Mouse (Mus musculus) neural tube, embryonic 15.5 days (tissue): ENCODE data around the gene Clec16a. TPM values are rescaled to one million over a fixed set of nuclear protein-coding genes. Genes with fewer than 3 reads are reported as not detected.

Source experiments
- ATAC-seq: fragments of 200-750 bp; cut with Nextera tagmentation; 2 replicates; pipeline ENCODE4 v1.8.0; 2017; ENCODE audit warnings: mild to moderate bottlenecking, moderate TSS enrichment, moderate library complexity; ENCODE audit not compliant: low FRiP score
- H3K27ac ChIP-seq: fragments of 300-500 bp; sonication (generic); replicated peaks from 2 replicates; pipeline ENCODE4 v1.5.1; 2015; ENCODE audit warnings: mild to moderate bottlenecking, inconsistent platforms
- H3K27me3 ChIP-seq: fragments of 300-500 bp; sonication (generic); replicated peaks from 2 replicates; pipeline ENCODE4 v1.6.1; 2015; ENCODE audit warnings: inconsistent platforms
- H3K36me3 ChIP-seq: fragments of 300-500 bp; sonication (generic); 2 replicates; pipeline ENCODE4 v1.6.1; 2015; ENCODE audit warnings: inconsistent platforms
- H3K4me1 ChIP-seq: fragments of 300-500 bp; sonication (generic); 2 replicates; pipeline ENCODE4 v1.6.1; 2015; ENCODE audit warnings: inconsistent platforms
- H3K4me2 ChIP-seq: fragments of 300-500 bp; sonication (generic); 2 replicates; pipeline ENCODE4 v1.6.1; 2015; ENCODE audit warnings: inconsistent platforms, mild to moderate bottlenecking, moderate library complexity
- H3K4me3 ChIP-seq: fragments of 300-500 bp; sonication (generic); replicated peaks from 2 replicates; pipeline ENCODE4 v1.5.1; 2015; ENCODE audit warnings: mild to moderate bottlenecking, inconsistent platforms
- H3K9ac ChIP-seq: fragments of 300-500 bp; sonication (generic); replicated peaks from 2 replicates; pipeline ENCODE4 v1.6.1; 2015; ENCODE audit warnings: mild to moderate bottlenecking, inconsistent platforms
- H3K9me3 ChIP-seq: fragments of 300-500 bp; sonication (generic); replicated peaks from 2 replicates; pipeline ENCODE4 v1.6.1; 2016; ENCODE audit warnings: inconsistent platforms
- WGBS: fragments of 180-500 bp; shearing (Covaris S2); methylation state at CpG from one replicate; pipeline ENCODE4 v1.1.7; 2015; ENCODE audit warnings: mixed read lengths; 5-methylcytosine and 5-hydroxymethylcytosine counted together
- polyA plus RNA-seq: library from polyadenylated mRNA; unstranded; fragments of >200 nt; fragmentation: Nextera tagmentation; extraction: Ambion mirVana; gene quantifications from 2 replicates; pipeline ENCODE4 v1.2.1, GENCODE M21; 2015

The Clec16a gene
- polyA plus RNA-seq, 1 experiment from 2014 or later = 71.6 TPM

- 62% methylated on average over 5 of the region's 5 CpGs for WGBS
- H3K27ac ChIP-seq = no peak overlapping the region
- no peak for ATAC-seq
- no peaks in the 10 kb centered on the region for H3K4me1 ChIP-seq
- H3K36me3 ChIP-seq = no peaks in the 10 kb centered on the region
- no peak overlapping the region for H3K9ac ChIP-seq
- H3K4me2 ChIP-seq = no peak overlapping the region
- H3K9me3 ChIP-seq = no peaks in the 10 kb centered on the region
- H3K27me3 ChIP-seq = no peaks in the 10 kb centered on the region
- no peak overlapping the region for H3K4me3 ChIP-seq
These were observed 27.1 kb upstream of the Clec16a start for GRCm38 (mm10) chr16:10518030-10518429.

GRCm38 (mm10) chr16:10520908-10521614, 24.1 kb upstream of the Clec16a start:
- no peak overlapping the region for H3K9ac ChIP-seq
- no peak overlapping the region for H3K27ac ChIP-seq
- H3K27me3 ChIP-seq = no peaks in the 10 kb centered on the region
- H3K4me3 ChIP-seq = no peak overlapping the region
- no peaks in the 10 kb centered on the region for H3K4me1 ChIP-seq
- no peaks in the 10 kb centered on the region for H3K36me3 ChIP-seq
- WGBS = 34% methylated on average over 2 of the region's 2 CpGs
- H3K9me3 ChIP-seq = no peaks in the 10 kb centered on the region
- no peak overlapping the region for H3K4me2 ChIP-seq
- ATAC-seq = peak; percentile 79

GRCm38 (mm10) chr16:10522811-10523210, 22.3 kb upstream of the Clec16a start:
- no peak for ATAC-seq
- Histone ChIP-seq H3K4me2 (no peak overlapping the region), H3K36me3 (no peaks in the 10 kb centered on the region), H3K9me3 (no peaks in the 10 kb centered on the region), H3K4me3 (no peak overlapping the region), H3K27me3 (no peaks in the 10 kb centered on the region), H3K27ac (no peak overlapping the region), H3K4me1 (no peaks in the 10 kb centered on the region), H3K9ac (no peak overlapping the region)
- WGBS = 82% methylated on average over 1 of the region's 1 CpGs

DNA sequence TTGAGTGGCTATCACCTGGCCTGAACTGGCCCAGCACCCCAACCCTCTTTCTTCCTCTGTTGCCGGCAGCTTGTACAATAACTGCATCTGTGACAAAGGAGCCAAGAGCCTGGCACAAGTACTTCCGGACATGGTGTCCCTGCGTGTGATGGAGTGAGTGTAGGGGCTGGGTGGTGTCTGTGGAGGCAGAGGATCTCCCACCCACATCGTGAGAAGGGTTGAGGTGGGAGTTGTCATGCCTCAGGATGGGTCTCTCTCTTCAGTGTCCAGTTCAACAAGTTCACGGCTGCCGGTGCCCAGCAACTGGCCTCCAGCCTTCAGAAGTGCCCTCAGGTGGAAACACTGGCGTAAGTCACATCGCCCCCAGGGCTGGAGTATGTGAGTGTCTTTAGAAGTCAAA, 21.5 kb upstream of the Clec16a start:
- no peaks in the 10 kb centered on the region for H3K36me3 ChIP-seq
- no peak overlapping the region for H3K9ac ChIP-seq
- H3K4me1 ChIP-seq = no peaks in the 10 kb centered on the region
- 93% methylated on average over 8 of the region's 8 CpGs for WGBS
- H3K4me2 ChIP-seq = no peak overlapping the region
- no peak for ATAC-seq
- H3K4me3 ChIP-seq = no peak overlapping the region
- no peaks in the 10 kb centered on the region for H3K9me3 ChIP-seq
- H3K27ac ChIP-seq = no peak overlapping the region
- H3K27me3 ChIP-seq = no peaks in the 10 kb centered on the region

DNA sequence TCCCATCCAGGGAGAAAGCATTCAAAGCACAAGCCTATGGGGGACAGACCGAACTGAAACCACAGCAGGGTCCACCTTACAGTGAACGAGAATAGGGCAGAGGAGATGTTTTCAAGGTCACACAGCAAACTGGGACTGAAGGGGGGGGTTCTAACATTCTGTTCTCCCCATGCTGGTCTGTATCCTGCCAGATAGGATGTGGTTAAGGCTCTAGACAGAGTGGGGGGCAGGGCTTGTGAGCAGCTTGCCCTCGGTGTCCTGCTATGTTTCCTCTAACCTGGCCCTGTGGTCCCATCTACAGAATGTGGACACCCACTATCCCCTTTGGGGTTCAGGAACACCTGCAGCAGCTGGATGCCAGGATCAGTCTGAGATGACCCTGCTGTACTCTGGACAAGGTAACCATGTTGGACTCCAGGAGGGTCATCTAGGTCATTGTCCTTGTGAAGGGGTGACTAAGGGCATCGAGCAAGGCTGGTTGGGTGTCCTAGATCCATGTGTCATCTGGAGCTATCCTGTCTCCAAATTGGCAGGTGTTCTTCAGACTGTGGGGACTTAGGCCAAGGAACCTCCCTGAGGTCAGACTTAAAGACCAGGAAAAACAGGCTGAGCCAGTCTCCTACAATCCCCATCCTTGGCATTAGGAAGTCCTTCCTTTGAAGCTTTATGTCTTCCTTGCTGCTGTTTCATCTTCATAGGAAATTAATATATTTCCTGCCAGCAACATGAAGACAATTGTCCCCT, 20.1 kb upstream of the Clec16a start:
- Histone ChIP-seq H3K36me3 (peaks cover 5% of the 10 kb centered on the region; the same call in 1 of the 2 replicates), H3K4me1 (no peaks in the 10 kb centered on the region), H3K4me2 (no peak overlapping the region), H3K4me3 (no peak overlapping the region), H3K27ac (no peak overlapping the region), H3K27me3 (no peaks in the 10 kb centered on the region), H3K9ac (no peak overlapping the region), H3K9me3 (no peaks in the 10 kb centered on the region)
- WGBS = 89% methylated on average over 4 of the region's 4 CpGs
- ATAC-seq = no peak

DNA sequence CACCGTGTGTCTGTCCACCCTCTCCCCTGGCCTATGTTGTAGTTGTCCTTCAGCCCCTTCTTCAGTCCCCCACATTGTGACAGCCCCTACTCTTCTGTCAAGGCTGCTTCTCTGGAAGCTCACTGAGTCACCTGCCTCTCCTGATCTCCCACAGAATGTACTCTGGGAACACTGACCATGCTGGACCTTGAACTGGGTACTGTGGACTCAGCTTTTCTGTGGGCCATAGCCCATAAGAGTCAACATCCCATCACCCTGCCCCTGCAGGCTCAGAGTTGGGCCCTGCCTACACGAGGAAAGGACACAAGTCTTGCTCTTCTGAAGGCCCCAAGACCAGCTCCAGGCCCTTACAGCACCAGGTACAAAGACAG, 19.5 kb upstream of the Clec16a start:
- H3K4me3 ChIP-seq = no peak overlapping the region

GRCm38 (mm10) chr16:10527046-10527644, 18.0 kb upstream of the Clec16a start:
- ATAC-seq = no peak
- WGBS = 78% methylated on average over 6 of the region's 6 CpGs
- Histone ChIP-seq H3K9me3 (no peaks in the 10 kb centered on the region), H3K4me3 (no peak overlapping the region), H3K9ac (no peak overlapping the region), H3K36me3 (peaks cover 19% of the 10 kb centered on the region; the same call in 1 of the 2 replicates), H3K4me1 (no peaks in the 10 kb centered on the region), H3K4me2 (no peak overlapping the region), H3K27ac (no peak overlapping the region), H3K27me3 (no peaks in the 10 kb centered on the region)

More for the DNA sequence above, 19.5 kb upstream of the Clec16a start:
- Histone ChIP-seq H3K9ac (no peak overlapping the region), H3K4me2 (no peak overlapping the region), H3K27ac (no peak overlapping the region), H3K36me3 (peaks cover 11% of the 10 kb centered on the region; the same call in 1 of the 2 replicates), H3K9me3 (no peaks in the 10 kb centered on the region), H3K27me3 (no peaks in the 10 kb centered on the region), H3K4me1 (no peaks in the 10 kb centered on the region)
- no peak for ATAC-seq
- 69% methylated on average over 2 of the region's 2 CpGs for WGBS

DNA sequence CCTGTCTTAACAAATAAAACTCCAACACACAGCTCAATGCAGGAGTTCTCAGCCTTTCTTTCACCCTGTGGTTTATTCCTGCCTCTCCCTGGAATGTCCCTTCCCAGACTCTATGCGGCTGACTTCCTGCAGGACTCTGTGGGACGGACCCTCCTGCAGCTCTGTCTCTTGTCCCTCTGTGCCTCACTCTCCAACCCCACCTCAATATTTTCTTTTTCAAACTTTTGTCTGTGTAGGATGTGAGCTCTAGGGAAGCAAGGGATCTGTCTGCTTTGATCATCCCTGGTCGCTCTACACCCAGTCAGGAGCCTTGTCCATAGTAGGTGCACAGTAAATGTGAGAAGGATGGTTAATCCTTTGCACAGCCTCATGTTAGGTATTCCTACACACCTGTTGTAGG, 16.8 kb upstream of the Clec16a start:
- Histone ChIP-seq H3K4me2 (no peak overlapping the region), H3K27ac (no peak overlapping the region), H3K9me3 (no peaks in the 10 kb centered on the region), H3K36me3 (peaks cover 19% of the 10 kb centered on the region; the same call in 1 of the 2 replicates), H3K4me3 (no peak overlapping the region), H3K4me1 (no peaks in the 10 kb centered on the region), H3K27me3 (no peaks in the 10 kb centered on the region), H3K9ac (no peak overlapping the region)
- ATAC-seq = no peak
- WGBS = 88% methylated on average over 3 of the region's 3 CpGs

DNA sequence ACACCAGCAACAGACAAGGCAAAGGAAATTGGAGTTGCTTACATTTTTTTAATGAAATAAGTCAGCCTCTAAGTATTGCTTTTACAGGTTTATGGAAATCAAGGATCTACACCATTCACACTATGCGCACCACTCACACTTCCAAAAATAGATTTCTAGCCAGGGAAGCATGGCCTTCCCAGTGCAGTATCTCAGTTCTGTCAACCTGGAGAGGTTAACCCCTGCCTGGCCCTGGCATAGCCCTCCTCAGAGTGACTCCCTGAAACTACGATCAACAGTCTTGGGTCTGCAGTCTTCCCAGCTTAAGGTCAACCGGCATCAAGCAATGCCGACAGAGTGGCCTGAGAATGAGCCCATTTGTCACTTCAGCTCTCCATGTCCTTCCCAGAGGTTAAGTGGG, 15.0 kb upstream of the Clec16a start:
- 95% methylated on average over 4 of the region's 4 CpGs for WGBS
- no peaks in the 10 kb centered on the region for H3K27me3 ChIP-seq
- ATAC-seq = no peak

GRCm38 (mm10) chr16:10533781-10534180, 11.4 kb upstream of the Clec16a start:
- H3K4me2 ChIP-seq = no peak overlapping the region
- no peak overlapping the region for H3K9ac ChIP-seq
- WGBS = 95% methylated on average over 4 of the region's 4 CpGs
- H3K9me3 ChIP-seq = no peaks in the 10 kb centered on the region
- no peak overlapping the region for H3K4me3 ChIP-seq
- no peaks in the 10 kb centered on the region for H3K27me3 ChIP-seq
- ATAC-seq = no peak
- H3K36me3 ChIP-seq = peaks cover 19% of the 10 kb centered on the region; the same call in 1 of the 2 replicates
- peaks cover 22% of the 10 kb centered on the region for H3K4me1 ChIP-seq
- no peak overlapping the region for H3K27ac ChIP-seq

More for the DNA sequence above, 15.0 kb upstream of the Clec16a start:
- Histone ChIP-seq H3K4me1 (peaks cover 3% of the 10 kb centered on the region; the same call in 1 of the 2 replicates), H3K27ac (no peak overlapping the region), H3K9me3 (no peaks in the 10 kb centered on the region), H3K9ac (no peak overlapping the region), H3K4me3 (no peak overlapping the region), H3K4me2 (no peak overlapping the region), H3K36me3 (peaks cover 19% of the 10 kb centered on the region; the same call in 1 of the 2 replicates)

DNA sequence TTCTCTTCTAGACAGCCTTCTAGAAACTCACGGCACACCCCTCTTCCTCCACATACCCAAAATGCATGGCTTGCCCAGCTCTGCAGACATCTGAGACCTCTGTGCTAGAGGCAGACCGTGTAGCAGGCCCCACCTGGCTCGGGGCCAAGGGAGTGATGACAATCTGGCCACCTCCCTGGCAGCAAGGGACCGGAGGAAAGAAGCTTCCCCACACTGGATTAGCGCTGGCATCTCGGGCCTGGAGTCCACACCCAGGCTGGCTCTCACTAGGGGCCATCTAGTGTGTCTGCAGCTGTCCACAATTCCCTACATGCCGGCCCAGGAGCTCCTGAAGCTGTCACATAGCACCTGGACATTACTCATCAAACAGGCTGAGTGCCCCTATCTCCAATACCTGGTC, 10.6 kb upstream of the Clec16a start:
- WGBS = 75% methylated on average over 7 of the region's 7 CpGs
- Histone ChIP-seq H3K27ac (no peak overlapping the region), H3K27me3 (no peaks in the 10 kb centered on the region), H3K4me3 (no peak overlapping the region), H3K9me3 (no peaks in the 10 kb centered on the region), H3K4me2 (no peak overlapping the region), H3K9ac (no peak overlapping the region), H3K36me3 (peaks cover 18% of the 10 kb centered on the region; the same call in 1 of the 2 replicates), H3K4me1 (peaks cover 30% of the 10 kb centered on the region)
- ATAC-seq = no peak

DNA sequence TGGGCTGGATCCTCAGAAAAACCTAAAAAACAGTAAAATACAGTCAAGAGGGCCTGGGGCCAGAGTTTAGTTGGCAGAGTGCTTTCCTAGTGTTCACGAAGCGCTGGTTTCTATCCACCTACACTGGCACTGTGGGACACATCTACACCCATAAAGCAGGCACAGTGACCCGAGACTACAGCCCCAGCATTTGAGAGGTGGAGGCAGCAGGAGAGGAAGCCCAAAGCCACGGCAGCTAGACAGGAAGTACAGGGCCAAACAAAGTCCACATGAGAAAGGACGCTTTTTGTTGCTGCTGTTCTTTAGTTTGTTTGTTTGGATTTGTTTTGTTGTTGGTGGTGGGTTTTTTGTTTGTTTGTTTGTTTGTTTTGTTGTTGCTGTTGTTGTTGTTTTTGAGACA, 8.8 kb upstream of the Clec16a start:
- no peaks in the 10 kb centered on the region for H3K9me3 ChIP-seq
- ATAC-seq = no peak
- H3K36me3 ChIP-seq = peaks cover 2% of the 10 kb centered on the region; the same call in 1 of the 2 replicates
- H3K4me3 ChIP-seq = no peak overlapping the region
- no peak overlapping the region for H3K4me2 ChIP-seq
- no peaks in the 10 kb centered on the region for H3K27me3 ChIP-seq
- H3K9ac ChIP-seq = no peak overlapping the region
- 87% methylated on average over 5 of the region's 5 CpGs for WGBS
- H3K27ac ChIP-seq = no peak overlapping the region
- peaks cover 47% of the 10 kb centered on the region for H3K4me1 ChIP-seq
